ENCODE assay signal across 22 mouse cellular contexts in genomic region chr12:97953336-97953735, GRCm38 (mm10).
DNase-seq lines count a peak whose midpoint lies in the region; ATAC-seq and TF ChIP-seq lines count a peak whose summit lies in the region.
"Had no signal": no experiment of that assay in that cellular context is flagged by ENCODE, and none has a peak within 500 bp of the region (broad histone marks: within the 10 kb centered on the region; RNA-seq: fewer than 3 reads in every experiment).

No protein-coding gene starts in this region.

- no peaks in the 10 kb centered on the region for H3K4me1 ChIP-seq in lung, embryonic 14.5 days (ENCODE audit: insufficient read depth)
- H3K4me1 ChIP-seq in midbrain, embryonic 13.5 days (replicated peaks): no peaks in the 10 kb centered on the region
- no peaks in the 10 kb centered on the region for H3K4me1 ChIP-seq in midbrain, postnatal 0 days (ENCODE audit: insufficient read depth, low read length)
- H3K4me1 ChIP-seq in midbrain, embryonic 16.5 days (ENCODE audit: control insufficient read depth, insufficient read depth, low read length): no peaks in the 10 kb centered on the region; the same call in 1 of the 2 replicates
- no peaks in the 10 kb centered on the region for H3K4me1 ChIP-seq in midbrain, embryonic 10.5 days
- H3K4me1 ChIP-seq: embryonic facial prominence, embryonic 13.5 days; embryonic facial prominence, embryonic 15.5 days; forebrain, embryonic 10.5 days; forebrain, embryonic 12.5 days had no signal

- no peaks in the 10 kb centered on the region for H3K36me3 ChIP-seq in lung, embryonic 14.5 days (ENCODE audit: insufficient read depth)
- no peaks in the 10 kb centered on the region for H3K36me3 ChIP-seq in midbrain, embryonic 13.5 days
- no peaks in the 10 kb centered on the region for H3K36me3 ChIP-seq in midbrain, postnatal 0 days (ENCODE audit: insufficient read depth, low read length)
- H3K36me3 ChIP-seq in midbrain, embryonic 16.5 days (ENCODE audit: control insufficient read depth, insufficient read depth, low read length): no peaks in the 10 kb centered on the region
- no peaks in the 10 kb centered on the region for H3K36me3 ChIP-seq in midbrain, embryonic 10.5 days
- H3K36me3 ChIP-seq: embryonic facial prominence, embryonic 13.5 days; embryonic facial prominence, embryonic 15.5 days; forebrain, embryonic 10.5 days; forebrain, embryonic 12.5 days had no signal

- H3K27me3 ChIP-seq in lung, embryonic 14.5 days (ENCODE audit: insufficient read depth, low read length): no peaks in the 10 kb centered on the region
- H3K27me3 ChIP-seq in midbrain, embryonic 13.5 days: no peaks in the 10 kb centered on the region
- no peaks in the 10 kb centered on the region for H3K27me3 ChIP-seq in midbrain, postnatal 0 days (ENCODE audit: insufficient read depth, low read length)
- no peaks in the 10 kb centered on the region for H3K27me3 ChIP-seq in midbrain, embryonic 16.5 days (ENCODE audit: control insufficient read depth, insufficient read depth, low read depth, low read length)
- H3K27me3 ChIP-seq in midbrain, embryonic 10.5 days (ENCODE audit: low read depth, poor library complexity, severe bottlenecking): no peaks in the 10 kb centered on the region
- H3K27me3 ChIP-seq: embryonic facial prominence, embryonic 13.5 days; embryonic facial prominence, embryonic 15.5 days; forebrain, embryonic 12.5 days had no signal

- no peak overlapping the region for H3K9ac ChIP-seq in lung, embryonic 14.5 days
- no peak overlapping the region for H3K9ac ChIP-seq in midbrain, embryonic 13.5 days (replicated peaks)
- no peak overlapping the region for H3K9ac ChIP-seq in midbrain, postnatal 0 days (replicated peaks; ENCODE audit: low read length, poor library complexity, severe bottlenecking)
- H3K9ac ChIP-seq in midbrain, embryonic 16.5 days (ENCODE audit: low read depth, low read length): no peak overlapping the region
- H3K9ac ChIP-seq: embryonic facial prominence, embryonic 13.5 days; embryonic facial prominence, embryonic 15.5 days; forebrain, embryonic 12.5 days had no signal

- no peaks in the 10 kb centered on the region for H3K9me3 ChIP-seq in lung, embryonic 14.5 days (ENCODE audit: low read depth, low read length)
- no peaks in the 10 kb centered on the region for H3K9me3 ChIP-seq in midbrain, embryonic 13.5 days
- no peaks in the 10 kb centered on the region for H3K9me3 ChIP-seq in midbrain, postnatal 0 days (ENCODE audit: low read length)
- no peaks in the 10 kb centered on the region for H3K9me3 ChIP-seq in midbrain, embryonic 16.5 days (replicated peaks; ENCODE audit: control insufficient read depth, low read length, poor library complexity, severe bottlenecking)
- no peaks in the 10 kb centered on the region for H3K9me3 ChIP-seq in midbrain, embryonic 10.5 days (replicated peaks)
- H3K9me3 ChIP-seq: embryonic facial prominence, embryonic 13.5 days; embryonic facial prominence, embryonic 15.5 days; forebrain, embryonic 10.5 days; forebrain, embryonic 12.5 days had no signal

- no peak overlapping the region for H3K27ac ChIP-seq in lung, embryonic 14.5 days (ENCODE audit: low read depth)
- H3K27ac ChIP-seq in midbrain, embryonic 13.5 days: no peak overlapping the region
- H3K27ac ChIP-seq in midbrain, postnatal 0 days (ENCODE audit: low read depth, low read length): no peak overlapping the region
- no peak overlapping the region for H3K27ac ChIP-seq in midbrain, embryonic 16.5 days (ENCODE audit: low read length)
- no peak overlapping the region for H3K27ac ChIP-seq in midbrain, embryonic 10.5 days (replicated peaks)
- H3K27ac ChIP-seq: embryonic facial prominence, embryonic 13.5 days; embryonic facial prominence, embryonic 15.5 days; forebrain, embryonic 10.5 days; forebrain, embryonic 12.5 days had no signal

- no peak for DNase-seq in lung, embryonic 14.5 days
- DNase-seq in lung, postnatal 4 days: no peak
- no peak for DNase-seq in midbrain, postnatal 0 days (ENCODE audit: low spot score)
- no peak for DNase-seq in midbrain, embryonic 10.5 days (ENCODE audit: low spot score)
- DNase-seq: adrenal gland, adult 2 months; adrenal gland, postnatal 10 days; adrenal gland, postnatal 25 days; cerebellum, adult 11 months; cerebellum, adult 18-20 months; cerebellum, adult 8-10 months; cerebellum, adult 9-11 months; cerebellum, postnatal 14 days; cerebellum, postnatal 36 days; embryo, embryonic 11 days had no signal

- 33% methylated on average over 3 of the region's 3 CpGs for WGBS in lung, embryonic 14.5 days
- 87% methylated on average over 3 of the region's 3 CpGs for WGBS in midbrain, embryonic 13.5 days
- 75% methylated on average over 3 of the region's 3 CpGs for WGBS in midbrain, postnatal 0 days
- 76% methylated on average over 3 of the region's 3 CpGs for WGBS in midbrain, embryonic 16.5 days
- WGBS in midbrain, embryonic 10.5 days: 90% methylated on average over 3 of the region's 3 CpGs

- H3K4me2 ChIP-seq in lung, embryonic 14.5 days: no peak overlapping the region
- no peak overlapping the region for H3K4me2 ChIP-seq in midbrain, embryonic 13.5 days (replicated peaks)
- H3K4me2 ChIP-seq in midbrain, postnatal 0 days (ENCODE audit: low read depth, low read length, poor library complexity, severe bottlenecking): no peak overlapping the region
- H3K4me2 ChIP-seq in midbrain, embryonic 16.5 days (ENCODE audit: low read length): no peak overlapping the region
- H3K4me2 ChIP-seq: embryonic facial prominence, embryonic 13.5 days; embryonic facial prominence, embryonic 15.5 days; forebrain, embryonic 12.5 days had no signal

- TF ChIP-seq CTCF in lung, embryonic 14.5 days (IDR thresholded peaks at IDR 0.05; ENCODE audit: low read depth): no peak
- TF ChIP-seq CTCF in midbrain, postnatal 0 days (IDR thresholded peaks at IDR 0.05): no peak

- H3K4me3 ChIP-seq in lung, embryonic 14.5 days (ENCODE audit: low read depth, low read length): no peak overlapping the region
- no peak overlapping the region for H3K4me3 ChIP-seq in midbrain, embryonic 13.5 days (replicated peaks)
- H3K4me3 ChIP-seq in midbrain, postnatal 0 days (ENCODE audit: low read depth, low read length): no peak overlapping the region
- no peak overlapping the region for H3K4me3 ChIP-seq in midbrain, embryonic 16.5 days (ENCODE audit: low read depth, low read length)
- H3K4me3 ChIP-seq in midbrain, embryonic 10.5 days: no peak overlapping the region
- H3K4me3 ChIP-seq: embryonic facial prominence, embryonic 13.5 days; embryonic facial prominence, embryonic 15.5 days; erythroblast, embryonic 14.5 days; forebrain, embryonic 10.5 days; forebrain, embryonic 12.5 days had no signal

- ATAC-seq in lung, embryonic 14.5 days (ENCODE audit: insufficient read depth): peak; percentile 61; the same call in 1 of the 2 replicates
- ATAC-seq in midbrain, embryonic 13.5 days: peak; percentile 4; the same call in 1 of the 2 replicates
- no peak for ATAC-seq in midbrain, postnatal 0 days (ENCODE audit: low FRiP score)
- ATAC-seq in midbrain, embryonic 16.5 days: peak; percentile 56; the same call in 1 of the 2 replicates
- ATAC-seq: forebrain, embryonic 14.5 days had no signal
